Mouse (Mus musculus) c-Kit-negative CD71-positive TER-119-positive erythroid progenitor cells, embryonic 14.5 days (primary cell): ENCODE measurements at regions not wholly inside any gene's neighbourhood (a gene's known extent, or its start where the extent isn't known, plus 50 kb on each side); places are given as distances from the start of the nearest gene placed in this dataset.
"Not testable (repeated sequence)": the region's sequence is repeated elsewhere in the genome, so short reads cannot be mapped to it uniquely, and the experiment has no call there.

Experiments
- DNase-seq: peaks from one replicate; pipeline ENCODE4 v3.0.0-alpha.2; 2013; ENCODE audit warnings: low read depth, low spot score

DNA sequence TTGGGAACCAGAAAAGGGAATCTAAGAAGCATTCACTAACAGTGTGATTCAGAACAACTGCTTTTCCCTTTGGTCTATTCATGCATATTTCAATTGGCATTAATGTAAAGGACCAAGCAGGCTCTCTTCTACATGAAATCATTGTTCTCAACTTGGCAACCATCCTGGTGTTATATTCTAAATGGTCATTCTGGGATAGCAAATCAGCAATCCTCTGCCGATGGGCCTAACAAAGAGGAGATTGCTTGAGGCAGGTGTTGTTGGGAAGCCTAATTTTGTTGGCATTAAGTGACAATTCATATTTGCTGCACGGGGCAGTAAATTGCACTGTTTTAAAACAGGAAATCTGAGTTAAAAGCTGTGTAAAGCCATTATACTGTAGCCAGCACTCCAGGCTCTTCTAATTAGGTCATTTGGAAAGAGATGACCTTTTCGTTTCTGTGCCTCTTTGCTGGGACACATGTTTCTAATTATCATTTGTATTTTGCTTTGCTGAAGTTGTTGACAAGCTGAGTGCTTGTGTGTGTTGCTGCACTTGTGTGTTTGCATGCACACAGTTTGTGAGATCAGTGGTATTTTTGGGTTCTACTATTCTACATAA is 275.4 kb downstream of the Cetn3 start:
- DNase-seq, result no peak

DNA sequence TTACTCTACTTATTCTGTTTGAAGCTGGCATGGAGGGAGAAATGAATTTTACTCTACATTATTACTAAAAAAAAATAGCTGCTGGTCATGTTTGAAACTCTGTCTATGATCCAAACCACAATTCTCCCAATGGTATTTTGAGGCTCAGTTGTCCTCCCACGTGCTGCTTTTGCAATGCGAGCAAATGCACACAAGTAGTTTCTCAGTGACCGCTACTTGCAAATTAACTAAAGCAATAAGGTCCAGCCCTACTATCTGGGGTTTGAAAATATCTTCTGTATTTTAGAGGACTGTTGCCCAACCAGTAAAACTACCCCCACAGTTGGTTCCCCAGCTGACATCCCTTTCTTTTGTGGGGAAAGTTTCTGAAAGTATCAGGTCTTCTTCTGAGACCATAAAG is 276.0 kb downstream of the Cetn3 start:
- DNase-seq, result no peak

DNA sequence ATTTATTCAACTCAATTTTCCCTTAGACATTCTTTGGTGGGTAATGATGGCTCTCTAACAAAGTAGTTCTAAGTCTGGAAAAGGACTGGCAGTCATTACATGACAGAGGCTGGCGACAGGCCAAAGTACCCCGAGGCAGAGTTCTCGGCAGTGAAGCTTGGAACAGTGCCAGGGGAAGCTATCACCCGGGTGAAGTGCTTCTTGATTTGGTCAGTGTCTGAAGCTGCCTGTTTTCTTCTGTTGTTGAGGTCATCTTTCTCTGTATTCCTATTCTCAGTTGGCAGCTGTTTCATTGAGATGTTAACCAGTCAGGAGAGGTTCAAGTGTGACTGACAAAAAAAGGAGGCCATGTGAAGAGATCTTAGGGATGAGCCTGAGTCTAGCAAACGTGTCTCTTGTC is 276.6 kb downstream of the Cetn3 start:
- DNase-seq, result no peak

DNA sequence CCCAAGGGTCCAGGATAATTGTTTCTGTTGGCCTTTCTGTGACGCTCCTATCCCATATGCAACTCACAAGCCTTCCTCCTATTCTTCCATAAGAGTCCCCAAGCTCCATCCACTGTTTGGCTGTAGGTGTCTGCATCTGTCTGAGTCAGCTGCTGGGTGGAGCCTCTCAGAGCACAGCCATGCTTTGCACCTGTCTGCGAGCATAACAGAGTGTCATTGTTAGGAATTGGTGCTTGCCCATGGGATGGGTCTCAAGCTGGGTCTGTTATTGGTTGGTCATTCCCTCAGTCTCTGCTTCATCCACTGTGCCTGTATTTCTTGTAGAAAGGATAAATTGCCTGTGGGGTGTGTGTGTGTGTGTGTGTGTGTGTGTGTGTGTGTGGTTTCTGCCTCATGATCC is 281.0 kb downstream of the Cetn3 start:
- not testable (repeated sequence) for DNase-seq

DNA sequence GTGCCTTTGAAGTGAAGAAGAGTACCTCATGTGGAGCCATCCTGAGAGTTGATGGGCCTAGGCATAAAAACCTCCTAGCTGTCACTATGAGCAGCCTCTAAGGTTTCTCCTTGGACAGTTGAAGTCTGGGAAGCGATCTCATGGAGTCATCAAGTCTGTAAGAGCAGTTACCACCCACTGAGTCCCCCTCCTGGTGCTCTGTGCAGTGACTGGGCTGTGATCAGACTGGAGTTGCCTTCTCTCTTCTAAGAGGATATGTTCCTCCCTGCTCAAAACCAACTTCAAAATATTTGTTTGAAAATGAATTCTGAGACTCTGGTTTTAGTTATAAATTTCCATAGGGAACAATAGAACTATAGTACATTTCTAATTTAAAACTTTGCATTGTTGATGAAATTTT is 283.3 kb downstream of the Cetn3 start:
- DNase-seq, result no peak

DNA sequence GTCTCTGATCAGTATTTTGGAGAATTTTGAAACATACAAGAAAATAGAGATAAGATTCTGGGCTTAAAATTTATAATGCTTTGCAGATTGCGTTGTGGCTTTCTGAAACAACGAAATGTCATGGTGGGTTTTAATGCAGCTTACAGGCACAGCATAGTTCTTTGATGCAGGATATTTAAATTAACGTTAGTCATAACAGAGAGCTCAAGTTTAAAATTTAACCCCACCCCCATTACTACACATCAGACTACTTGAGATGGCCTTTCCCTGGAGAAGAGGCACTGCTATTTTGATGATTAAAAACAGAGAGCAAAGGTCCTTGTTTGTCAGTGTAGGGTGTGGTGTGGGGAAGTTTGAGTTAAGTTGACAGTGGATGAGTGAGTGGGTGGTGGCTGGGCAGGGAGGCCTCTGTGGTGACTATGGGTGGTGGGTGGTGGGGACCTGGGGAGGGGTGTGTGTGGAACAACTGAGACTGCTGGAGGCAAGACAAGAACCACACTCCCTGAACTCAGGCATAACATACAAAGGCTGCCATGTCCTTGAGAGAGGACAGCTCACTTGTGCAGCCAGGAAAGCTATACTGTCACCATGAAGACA is 283.9 kb downstream of the Cetn3 start:
- DNase-seq, result no peak

DNA sequence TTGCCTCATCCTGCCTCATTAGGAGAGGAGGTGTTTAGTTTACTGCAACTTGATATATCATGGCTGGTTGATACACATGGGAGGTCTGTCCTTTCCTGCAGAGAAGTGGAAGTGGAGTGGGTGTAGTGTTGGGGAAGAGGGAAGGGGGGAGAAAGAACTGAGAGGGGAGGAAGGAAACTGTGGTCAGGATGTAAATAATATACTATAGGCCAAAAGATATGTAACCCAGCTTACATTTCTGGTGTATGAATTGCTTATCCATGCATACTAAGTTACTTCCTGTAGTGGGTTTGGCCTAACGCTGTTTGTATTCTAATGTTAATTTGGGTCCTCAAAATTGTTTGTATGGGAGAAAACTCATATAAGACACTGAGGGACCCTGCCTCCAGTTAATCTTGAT is 289.6 kb downstream of the Cetn3 start:
- DNase-seq, result no peak

DNA sequence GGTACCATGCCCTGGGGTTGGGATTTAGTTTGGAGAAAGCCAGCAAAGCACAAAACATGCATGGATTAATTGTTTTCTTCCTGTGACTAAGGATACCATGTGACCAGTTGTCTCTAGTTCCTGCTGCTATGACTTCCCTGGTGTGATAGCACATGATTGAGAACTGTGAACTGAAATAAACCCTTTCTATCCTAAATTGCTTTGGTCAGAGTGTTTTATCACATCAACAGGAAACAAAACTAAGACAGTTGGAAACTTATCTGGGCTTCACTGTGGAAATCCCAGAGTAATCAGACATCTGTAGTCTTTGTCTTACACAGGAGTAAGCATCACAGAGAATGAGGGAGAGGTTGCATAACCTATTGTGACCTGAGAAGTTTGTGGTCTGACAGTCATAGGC is 290.5 kb downstream of the Cetn3 start:
- no peak for DNase-seq

DNA sequence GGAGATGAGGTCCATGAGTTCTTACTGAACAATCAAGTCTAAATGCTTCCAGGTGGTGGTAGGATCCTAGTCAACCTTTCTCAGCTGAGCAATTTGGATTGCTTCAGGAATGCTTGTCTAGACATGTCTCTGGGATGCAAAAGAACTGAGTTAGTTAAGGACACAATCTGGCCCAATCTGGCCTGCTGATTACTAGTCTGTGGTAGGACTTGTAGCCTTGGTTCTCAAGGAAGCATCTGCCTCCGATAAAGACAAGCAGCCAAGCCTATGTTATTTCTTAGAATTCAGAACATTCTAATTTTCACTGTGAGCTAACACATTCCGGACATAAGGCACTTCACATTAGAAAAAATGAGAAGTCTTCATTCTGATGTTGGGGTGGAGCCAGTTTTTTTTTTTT is 298.5 kb downstream of the Cetn3 start:
- DNase-seq, result no peak

DNA sequence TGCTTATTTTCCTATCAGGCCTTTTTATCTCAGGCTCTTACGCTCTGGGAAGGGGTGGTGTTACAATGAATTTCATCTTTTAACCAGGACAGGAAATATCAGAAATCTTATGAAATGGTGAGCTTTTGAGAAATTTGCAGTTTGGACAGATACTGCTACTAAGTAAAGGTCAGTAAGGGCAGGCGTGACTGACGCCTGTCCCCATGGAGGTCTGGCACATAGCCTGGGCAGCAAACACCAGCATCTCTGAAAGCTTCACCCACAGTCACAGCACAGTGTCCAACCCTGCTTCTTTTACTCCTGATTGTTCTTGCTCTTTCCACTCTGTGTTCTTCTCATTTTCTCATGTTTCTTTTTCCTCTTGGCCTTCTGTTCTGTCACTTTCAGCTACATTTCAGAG is 304.8 kb downstream of the Cetn3 start:
- DNase-seq, result no peak

DNA sequence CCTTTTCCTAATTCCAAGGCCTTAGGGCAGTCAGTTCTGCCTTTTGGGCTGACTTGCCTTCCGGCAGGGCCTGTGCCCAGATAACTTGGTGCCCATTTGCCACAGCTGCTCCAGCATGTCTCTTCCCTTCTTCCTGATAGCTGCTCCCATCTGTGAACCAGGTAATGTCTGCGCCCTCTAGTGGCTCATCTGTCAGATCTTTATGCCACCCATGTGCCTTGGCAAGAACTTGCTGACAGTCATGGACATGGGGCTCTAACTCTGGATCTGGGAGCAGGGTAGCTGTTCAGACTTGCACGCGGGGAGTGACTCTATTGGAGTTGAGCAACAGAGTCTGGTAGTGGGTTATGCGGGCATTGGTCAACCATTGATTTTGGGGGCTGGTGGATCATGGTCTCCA is 309.3 kb downstream of the Cetn3 start:
- no peak for DNase-seq

DNA sequence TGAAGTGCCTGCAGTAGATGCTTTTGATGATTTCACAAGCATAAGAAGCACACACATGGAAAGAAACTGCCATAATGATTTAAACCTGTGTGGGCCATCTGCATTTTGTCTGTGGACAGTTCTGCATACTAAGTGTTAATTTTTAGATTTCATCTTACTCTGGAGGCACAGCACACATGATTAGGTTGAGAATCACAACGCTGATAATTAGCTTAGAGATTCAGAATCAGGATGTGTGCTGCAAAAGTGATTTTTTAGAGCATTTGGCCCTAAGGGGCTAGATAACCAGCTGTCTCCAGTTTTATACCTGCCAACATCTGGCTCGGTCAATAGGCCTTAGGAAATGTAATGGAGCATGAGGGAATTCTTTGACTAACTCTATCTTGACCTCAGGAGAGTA is 323.2 kb downstream of the Cetn3 start:
- no peak for DNase-seq

DNA sequence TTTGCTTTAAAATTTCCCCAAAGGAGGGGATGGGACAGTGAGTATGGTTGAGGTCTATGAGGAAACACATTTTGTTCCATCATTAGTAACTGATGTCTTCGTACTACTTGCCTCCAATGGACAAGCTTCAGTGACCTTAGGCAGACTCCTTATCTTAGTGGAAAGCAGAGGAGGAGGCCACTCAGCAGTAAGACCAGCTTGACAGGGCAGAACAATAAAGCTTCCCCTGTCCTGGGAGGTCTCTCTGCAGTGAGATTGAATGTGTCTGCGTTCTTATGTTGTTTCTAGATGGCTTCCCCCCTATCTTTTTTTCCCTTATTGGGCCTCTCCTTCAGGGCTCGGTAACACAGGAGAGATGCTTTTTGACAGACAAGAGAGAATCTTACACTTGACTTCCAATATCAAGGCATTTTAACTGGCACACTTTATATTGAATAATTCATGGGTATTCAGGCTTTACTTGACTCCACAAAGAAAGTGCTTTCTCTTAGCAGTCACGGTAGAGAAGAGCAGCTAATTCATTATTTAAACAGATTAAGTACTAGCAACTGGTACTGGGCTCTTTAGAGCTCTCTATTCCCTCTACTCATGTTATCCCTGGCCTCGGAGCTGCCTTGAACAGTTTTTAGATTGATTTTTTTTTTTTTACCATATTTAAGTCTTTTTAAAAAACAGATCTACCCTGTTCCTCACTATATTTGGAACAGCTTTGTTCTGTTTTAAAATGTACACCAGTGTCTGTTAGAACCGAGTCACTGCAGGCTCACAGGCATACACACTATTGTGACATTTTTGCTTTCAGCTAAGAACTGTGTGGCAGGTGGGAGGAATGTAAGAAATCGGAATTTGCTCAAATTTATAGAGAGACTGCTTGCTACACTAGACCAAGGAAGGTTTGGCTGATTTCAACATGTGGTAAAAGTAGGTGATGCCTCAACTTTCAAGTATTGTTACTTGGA is 347.2 kb downstream of the Cetn3 start:
- DNase-seq, result no peak
